In the genomic region with DNA sequence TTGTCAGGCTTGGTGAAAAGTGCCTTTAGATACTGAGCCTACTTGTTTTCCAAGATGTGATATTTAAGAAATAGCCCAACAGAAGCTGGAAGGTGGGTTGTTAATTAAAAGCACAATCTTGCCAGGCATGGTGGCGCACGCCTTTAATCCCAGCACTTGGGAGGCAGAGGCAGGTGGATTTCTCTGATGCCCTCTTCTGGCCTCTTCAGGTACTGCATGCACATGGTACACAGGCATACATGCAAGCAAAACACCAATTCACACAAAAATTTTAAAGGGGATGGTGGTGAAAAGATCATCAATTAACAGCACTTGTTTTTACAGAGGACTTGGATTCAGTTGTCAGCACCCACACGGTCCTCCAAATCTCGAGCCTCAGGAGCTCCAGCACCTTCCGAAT, we compare ENCODE assay signal across 12 mouse cellular contexts. TPM values are rescaled to one million over a fixed set of nuclear protein-coding genes. Genes with fewer than 3 reads are reported as not detected.
A peak's percentile ranks its signal among the peaks of the same experiment; 100 is the strongest.
DNase-seq lines count a peak whose midpoint lies in the region; ATAC-seq and TF ChIP-seq lines count a peak whose summit lies in the region.
"Had no signal": no experiment of that assay in that cellular context is flagged by ENCODE, and none has a peak within 500 bp of the region (broad histone marks: within the 10 kb centered on the region; RNA-seq: fewer than 3 reads in every experiment).

No protein-coding gene starts in this region.

- H3K9me3 ChIP-seq in forebrain, embryonic 11.5 days (ENCODE audit: control insufficient read depth, low read length) = no peaks in the 10 kb centered on the region
- H3K9me3 ChIP-seq in forebrain, embryonic 13.5 days (replicated peaks) = no peaks in the 10 kb centered on the region
- H3K9me3 ChIP-seq in lung, embryonic 14.5 days (ENCODE audit: low read depth, low read length) = no peaks in the 10 kb centered on the region
- no peaks in the 10 kb centered on the region for H3K9me3 ChIP-seq in embryonic facial prominence, embryonic 10.5 days
- H3K9me3 ChIP-seq: hindbrain, embryonic 15.5 days had no signal

- no peak overlapping the region for H3K4me2 ChIP-seq in forebrain, embryonic 11.5 days (ENCODE audit: low read depth, low read length, severe bottlenecking)
- H3K4me2 ChIP-seq in forebrain, embryonic 13.5 days = no peak overlapping the region
- no peak overlapping the region for H3K4me2 ChIP-seq in lung, embryonic 14.5 days
- H3K4me2 ChIP-seq: hindbrain, embryonic 15.5 days had no signal

- H3K9ac ChIP-seq in forebrain, embryonic 11.5 days (ENCODE audit: low read length) = no peak overlapping the region
- no peak overlapping the region for H3K9ac ChIP-seq in forebrain, embryonic 13.5 days
- no peak overlapping the region for H3K9ac ChIP-seq in lung, embryonic 14.5 days
- H3K9ac ChIP-seq: hindbrain, embryonic 15.5 days had no signal

- H3K27me3 ChIP-seq in forebrain, embryonic 11.5 days (ENCODE audit: control insufficient read depth, insufficient read depth, low read length) = no peaks in the 10 kb centered on the region
- no peaks in the 10 kb centered on the region for H3K27me3 ChIP-seq in forebrain, embryonic 13.5 days
- no peaks in the 10 kb centered on the region for H3K27me3 ChIP-seq in lung, embryonic 14.5 days (ENCODE audit: insufficient read depth, low read length)
- peaks cover 18% of the 10 kb centered on the region for H3K27me3 ChIP-seq in embryonic facial prominence, embryonic 10.5 days (replicated peaks; ENCODE audit: low read depth, poor library complexity, severe bottlenecking)
- H3K27me3 ChIP-seq: hindbrain, embryonic 15.5 days had no signal

- peak; percentile 66 for TF ChIP-seq CTCF in lung, embryonic 14.5 days (IDR thresholded peaks at IDR 0.05; ENCODE audit: low read depth)

- ATAC-seq in forebrain, embryonic 11.5 days (replicated peaks; ENCODE audit: low FRiP score) = no peak
- ATAC-seq in forebrain, embryonic 13.5 days = no peak
- ATAC-seq in lung, embryonic 14.5 days (ENCODE audit: insufficient read depth) = no peak
- ATAC-seq: forebrain, embryonic 16.5 days had no signal

- no peak overlapping the region for H3K4me3 ChIP-seq in forebrain, embryonic 11.5 days (ENCODE audit: low read depth, low read length)
- no peak overlapping the region for H3K4me3 ChIP-seq in forebrain, embryonic 13.5 days
- no peak overlapping the region for H3K4me3 ChIP-seq in lung, embryonic 14.5 days (ENCODE audit: low read depth, low read length)
- no peak overlapping the region for H3K4me3 ChIP-seq in embryonic facial prominence, embryonic 10.5 days
- H3K4me3 ChIP-seq: hindbrain, embryonic 15.5 days had no signal

- H3K4me1 ChIP-seq in forebrain, embryonic 11.5 days (replicated peaks; ENCODE audit: control insufficient read depth, insufficient read depth, low read length) = no peaks in the 10 kb centered on the region
- peaks cover 4% of the 10 kb centered on the region for H3K4me1 ChIP-seq in forebrain, embryonic 13.5 days
- no peaks in the 10 kb centered on the region for H3K4me1 ChIP-seq in lung, embryonic 14.5 days (ENCODE audit: insufficient read depth)
- H3K4me1 ChIP-seq in embryonic facial prominence, embryonic 10.5 days = peaks cover 8% of the 10 kb centered on the region
- H3K4me1 ChIP-seq: hindbrain, embryonic 15.5 days had no signal

- no peaks in the 10 kb centered on the region for H3K36me3 ChIP-seq in forebrain, embryonic 11.5 days (ENCODE audit: control insufficient read depth, insufficient read depth, low read length)
- no peaks in the 10 kb centered on the region for H3K36me3 ChIP-seq in forebrain, embryonic 13.5 days (ENCODE audit: poor library complexity, severe bottlenecking)
- H3K36me3 ChIP-seq in lung, embryonic 14.5 days (ENCODE audit: insufficient read depth) = no peaks in the 10 kb centered on the region
- H3K36me3 ChIP-seq in embryonic facial prominence, embryonic 10.5 days (replicated peaks) = no peaks in the 10 kb centered on the region
- H3K36me3 ChIP-seq: hindbrain, embryonic 15.5 days had no signal

- DNase-seq in forebrain, embryonic 11.5 days (ENCODE audit: low spot score) = peak; percentile 60
- peak; percentile 17 for DNase-seq in lung, embryonic 14.5 days
- no peak for DNase-seq in lung, postnatal 36 days
- DNase-seq in embryonic facial prominence, embryonic 10.5 days (ENCODE audit: low spot score) = peak; percentile 27
- DNase-seq in thymus, postnatal 0 days (ENCODE audit: low spot score) = peak; percentile 36
- no peak for DNase-seq in frontal cortex, postnatal 14 days (ENCODE audit: low spot score in 2 of 2)
- no peak for DNase-seq in gastrocnemius, adult 8-10 months (ENCODE audit: low spot score in 2 of 2)
- DNase-seq: midbrain, embryonic 14.5 days; right cerebral cortex, postnatal 14 days had no signal

- 93% methylated on average over 5 of the region's 5 CpGs for WGBS in forebrain, embryonic 11.5 days
- WGBS in forebrain, embryonic 13.5 days = 98% methylated on average over 5 of the region's 5 CpGs
- WGBS in lung, embryonic 14.5 days = 83% methylated on average over 5 of the region's 5 CpGs
- 93% methylated on average over 5 of the region's 5 CpGs for WGBS in embryonic facial prominence, embryonic 10.5 days

- no peak overlapping the region for H3K27ac ChIP-seq in forebrain, embryonic 11.5 days (ENCODE audit: low read depth, low read length)
- no peak overlapping the region for H3K27ac ChIP-seq in forebrain, embryonic 13.5 days
- H3K27ac ChIP-seq in lung, embryonic 14.5 days (ENCODE audit: low read depth) = no peak overlapping the region
- no peak overlapping the region for H3K27ac ChIP-seq in embryonic facial prominence, embryonic 10.5 days (replicated peaks)

RNA-seq across cellular contexts. Expression of gene Nlgn3, which starts 35.6 kb away (rescaled TPM):
- 28.1 and 32.1 TPM in 2 replicates for polyA plus RNA-seq in forebrain, embryonic 11.5 days (2014; fragmentation: Nextera tagmentation; extraction: Ambion mirVana)
- polyA plus RNA-seq in forebrain, embryonic 13.5 days (2015; fragmentation: Nextera tagmentation; extraction: Ambion mirVana) = 33.8 and 43.0 TPM in 2 replicates
- 9.6 and 10.6 TPM in 2 replicates for polyA plus RNA-seq in lung, embryonic 14.5 days (2014; fragmentation: Nextera tagmentation; extraction: Ambion mirVana)
- 4.9 and 8.3 TPM in 2 replicates for polyA plus RNA-seq in embryonic facial prominence, embryonic 10.5 days (2016; fragmentation: Nextera tagmentation; extraction: Ambion mirVana)
- 0.09 and 0.12 TPM in 2 replicates for polyA plus RNA-seq in thymus, postnatal 0 days (2015; fragmentation: Nextera tagmentation; extraction: Ambion mirVana)
- under 1 TPM in 2 of 4 experiments, not detected in 2; 0.03 to 0.18 TPM for total RNA-seq in gastrocnemius, adult 8-10 months (2022)

RNA-seq across cellular contexts. Expression of gene Gjb1, which starts 41.6 kb away (rescaled TPM):
- not detected in 2 replicates for polyA plus RNA-seq in forebrain, embryonic 11.5 days (2014; fragmentation: Nextera tagmentation; extraction: Ambion mirVana)
- 0.23 and 0.25 TPM in 2 replicates for polyA plus RNA-seq in forebrain, embryonic 13.5 days (2015; fragmentation: Nextera tagmentation; extraction: Ambion mirVana)
- 0.67 and 0.83 TPM in 2 replicates for polyA plus RNA-seq in lung, embryonic 14.5 days (2014; fragmentation: Nextera tagmentation; extraction: Ambion mirVana)
- polyA plus RNA-seq in embryonic facial prominence, embryonic 10.5 days (2016; fragmentation: Nextera tagmentation; extraction: Ambion mirVana) = not detected in 2 replicates
- 0.09 TPM in 1 of 2 replicates, not detected in the other for polyA plus RNA-seq in thymus, postnatal 0 days (2015; fragmentation: Nextera tagmentation; extraction: Ambion mirVana)
- under 1 TPM in 3 of 4 experiments, not detected in 1; 0.17 to 0.35 (median 0.18) TPM for total RNA-seq in gastrocnemius, adult 8-10 months (2022)

Comparison
In these comparisons a context has a peak if more than half of its experiments do, and no peak if none do; other contexts are left out.
1. DNase-seq: peak in forebrain, embryonic 11.5 days (single experiment), lung, embryonic 14.5 days (single experiment), embryonic facial prominence, embryonic 10.5 days (single experiment) and thymus, postnatal 0 days (single experiment); none in lung, postnatal 36 days (single experiment), frontal cortex, postnatal 14 days (0 of 2) and gastrocnemius, adult 8-10 months (0 of 2).